Mouse (Mus musculus) R1 (cell line): Measurements from ENCODE around the gene Galnt6.

Experiments
- DNase-seq: peaks from one replicate; pipeline ENCODE4 v3.0.0-alpha.2; 2018; ENCODE audit warnings: low read depth, low spot score

The Galnt6 gene

GRCm38 (mm10) chr15:100754041-100754440 is 24.9 kb upstream of the Galnt6 start:
- peak; percentile 80 for DNase-seq

GRCm38 (mm10) chr15:100753045-100753444 is 23.9 kb upstream of the Galnt6 start:
- no peak for DNase-seq

- no peak for DNase-seq
These were observed 23.3 kb upstream of the Galnt6 start for GRCm38 (mm10) chr15:100752439-100752838.

- DNase-seq: no peak
These were observed 20.8 kb upstream of the Galnt6 start for GRCm38 (mm10) chr15:100749751-100750538.

GRCm38 (mm10) chr15:100748584-100748983 is 19.4 kb upstream of the Galnt6 start:
- DNase-seq: no peak

- DNase-seq: peak; percentile 79
These were observed 18.2 kb upstream of the Galnt6 start for GRCm38 (mm10) chr15:100747121-100747963.

- no peak for DNase-seq
These were observed 17.4 kb upstream of the Galnt6 start for GRCm38 (mm10) chr15:100746478-100747120.

- DNase-seq: no peak
These were observed 14.1 kb upstream of the Galnt6 start for GRCm38 (mm10) chr15:100743238-100743637.

GRCm38 (mm10) chr15:100739442-100739841 is 10.3 kb upstream of the Galnt6 start:
- DNase-seq: no peak

- DNase-seq: no peak
These were observed 9.2 kb upstream of the Galnt6 start for GRCm38 (mm10) chr15:100738351-100738781.

GRCm38 (mm10) chr15:100737667-100738066 is 8.5 kb upstream of the Galnt6 start:
- DNase-seq: no peak

- peak; percentile 30 for DNase-seq
These were observed 6.8 kb upstream of the Galnt6 start for GRCm38 (mm10) chr15:100735953-100736300.

GRCm38 (mm10) chr15:100735095-100735952 is 6.1 kb upstream of the Galnt6 start:
- DNase-seq: peak; percentile 24

GRCm38 (mm10) chr15:100732580-100732979 is 3.4 kb upstream of the Galnt6 start:
- DNase-seq: no peak

- DNase-seq: no peak
These were observed 1.9 kb upstream of the Galnt6 start for GRCm38 (mm10) chr15:100731081-100731480.

GRCm38 (mm10) chr15:100728586-100728985 is 590 bp downstream of the Galnt6 start:
- DNase-seq: no peak

- no peak for DNase-seq
These were observed 1.3 kb downstream of the Galnt6 start for GRCm38 (mm10) chr15:100727834-100728233.

- DNase-seq: no peak
These were observed 2.5 kb downstream of the Galnt6 start for GRCm38 (mm10) chr15:100726721-100727120.

GRCm38 (mm10) chr15:100723505-100723904 is 5.7 kb downstream of the Galnt6 start:
- DNase-seq: no peak

- DNase-seq: no peak
These were observed 6.6 kb downstream of the Galnt6 start for GRCm38 (mm10) chr15:100722564-100722963.

GRCm38 (mm10) chr15:100722026-100722425 is 7.2 kb downstream of the Galnt6 start:
- no peak for DNase-seq
